31 mouse cellular contexts compared by ENCODE assay signal in the genomic region with DNA sequence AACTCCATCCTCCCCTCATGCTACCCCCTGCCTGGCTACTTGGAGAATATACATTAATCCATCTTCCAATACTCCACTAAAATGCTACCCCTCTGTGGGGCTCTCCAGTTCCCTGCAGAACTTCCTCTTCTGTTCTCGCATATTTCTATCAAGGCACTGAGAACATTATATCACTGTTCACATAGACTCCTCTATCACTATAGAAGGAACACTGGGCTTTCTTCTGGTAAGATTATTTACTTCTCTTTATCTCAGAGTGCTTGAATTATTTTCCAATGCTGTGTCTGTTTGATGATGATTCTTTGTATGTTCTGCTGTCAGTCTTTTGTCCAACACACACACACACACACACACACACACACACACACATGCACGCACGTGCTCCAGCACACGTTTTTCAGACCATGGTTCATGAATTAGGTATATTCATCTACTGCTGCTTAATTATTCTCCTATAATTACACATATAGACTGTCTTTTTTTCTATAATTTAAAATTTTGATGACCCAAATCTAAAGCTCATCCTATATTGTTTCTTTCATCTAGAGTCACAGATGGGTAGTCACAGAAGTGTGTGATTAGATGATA.
"Had no signal": no experiment of that assay in that cellular context is flagged by ENCODE, and none has a peak within 500 bp of the region (broad histone marks: within the 10 kb centered on the region; RNA-seq: fewer than 3 reads in every experiment).

No protein-coding gene starts in this region.

- ATAC-seq: liver, embryonic 12.5 days; liver, postnatal 0 days; lung, postnatal 0 days; midbrain, embryonic 13.5 days; midbrain, embryonic 15.5 days; midbrain, embryonic 16.5 days had no signal

- H3K9ac ChIP-seq: limb, embryonic 12.5 days; limb, embryonic 13.5 days; limb, embryonic 15.5 days; liver, embryonic 12.5 days; liver, embryonic 13.5 days; liver, embryonic 14.5 days; liver, embryonic 15.5 days; liver, postnatal 0 days; lung, embryonic 14.5 days; lung, embryonic 15.5 days; midbrain, embryonic 12.5 days; midbrain, embryonic 13.5 days; midbrain, embryonic 15.5 days had no signal

- H3K27me3 ChIP-seq: liver, embryonic 12.5 days; liver, embryonic 13.5 days; liver, embryonic 15.5 days; lung, embryonic 15.5 days; midbrain, embryonic 12.5 days; midbrain, embryonic 13.5 days; midbrain, embryonic 15.5 days had no signal

- H3K36me3 ChIP-seq: limb, embryonic 10.5 days; limb, embryonic 12.5 days; limb, embryonic 13.5 days; limb, embryonic 15.5 days; liver, embryonic 12.5 days; liver, embryonic 13.5 days; liver, embryonic 15.5 days; lung, embryonic 15.5 days; midbrain, embryonic 10.5 days; midbrain, embryonic 12.5 days; midbrain, embryonic 13.5 days; midbrain, embryonic 15.5 days had no signal

- H3K4me2 ChIP-seq: limb, embryonic 12.5 days; limb, embryonic 13.5 days; limb, embryonic 15.5 days; liver, embryonic 11.5 days; liver, embryonic 12.5 days; liver, embryonic 13.5 days; liver, embryonic 15.5 days; lung, embryonic 14.5 days; lung, embryonic 15.5 days; midbrain, embryonic 11.5 days; midbrain, embryonic 12.5 days; midbrain, embryonic 13.5 days; midbrain, embryonic 15.5 days had no signal

- DNase-seq: left cerebral cortex, postnatal 4 days; liver; liver, embryonic 13.5 days; liver, postnatal 0 days; lung, adult 18-20 months; lung, adult 2 months; lung, embryonic 14.5 days; lung, postnatal 10 days; lung, postnatal 14 days; lung, postnatal 36 days; lung, postnatal 4 days; midbrain, embryonic 14.5 days had no signal

- H3K9me3 ChIP-seq: limb, embryonic 10.5 days; limb, embryonic 12.5 days; limb, embryonic 13.5 days; limb, embryonic 15.5 days; liver, embryonic 12.5 days; liver, embryonic 13.5 days; liver, embryonic 15.5 days; lung, embryonic 15.5 days; megakaryocyte, embryonic 14.5 days; midbrain, embryonic 10.5 days; midbrain, embryonic 12.5 days; midbrain, embryonic 13.5 days; midbrain, embryonic 15.5 days had no signal

- H3K27ac ChIP-seq: limb, embryonic 10.5 days; limb, embryonic 12.5 days; limb, embryonic 13.5 days; limb, embryonic 15.5 days; liver, embryonic 12.5 days; liver, embryonic 13.5 days; liver, embryonic 14.5 days; liver, embryonic 15.5 days; lung, embryonic 15.5 days; macrophage; midbrain, embryonic 10.5 days; midbrain, embryonic 12.5 days; midbrain, embryonic 13.5 days; midbrain, embryonic 15.5 days had no signal

- H3K4me1 ChIP-seq: limb, embryonic 10.5 days; limb, embryonic 12.5 days; limb, embryonic 15.5 days; liver, embryonic 12.5 days; liver, embryonic 13.5 days; liver, embryonic 15.5 days; megakaryocyte, embryonic 14.5 days; midbrain, embryonic 10.5 days; midbrain, embryonic 12.5 days had no signal

- H3K4me3 ChIP-seq: limb, embryonic 10.5 days; limb, embryonic 12.5 days; limb, embryonic 13.5 days; limb, embryonic 15.5 days; liver, embryonic 12.5 days; liver, embryonic 13.5 days; liver, embryonic 15.5 days; lung, embryonic 15.5 days; megakaryocyte, embryonic 14.5 days; midbrain, embryonic 10.5 days; midbrain, embryonic 12.5 days; midbrain, embryonic 13.5 days; midbrain, embryonic 15.5 days; myocyte had no signal
